Mouse (Mus musculus): ENCODE results near the gene Tmod1.

The Tmod1 gene

GRCm38 (mm10) chr4:46038892-46039751 is at the start of gene Tmod1:
TSS of gene Tmod1 (plus strand) at chr4:46038935.
- TF ChIP-seq GATA4 (IDR thresholded peaks at IDR 0.05; ENCODE audit: insufficient replicate concordance, low read length), result no peak

GRCm38 (mm10) chr4:45990427-45991135 is 48.2 kb upstream of the Tmod1 start:
- TF ChIP-seq GATA4 (IDR thresholded peaks at IDR 0.05; ENCODE audit: insufficient replicate concordance, low read length), result no peak; the same call in 1 of the 2 replicates

- no peak for TF ChIP-seq GATA4 (IDR thresholded peaks at IDR 0.05; ENCODE audit: insufficient replicate concordance, low read length)
These were observed 40.2 kb upstream of the Tmod1 start for GRCm38 (mm10) chr4:45998536-45998935.

GRCm38 (mm10) chr4:46008142-46008793 is 30.5 kb upstream of the Tmod1 start:
- no peak for TF ChIP-seq GATA4 (IDR thresholded peaks at IDR 0.05; ENCODE audit: insufficient replicate concordance, low read length)

- TF ChIP-seq GATA4 (IDR thresholded peaks at IDR 0.05; ENCODE audit: insufficient replicate concordance, low read length), result no peak
These were observed 27.0 kb upstream of the Tmod1 start for GRCm38 (mm10) chr4:46011698-46012097.

- TF ChIP-seq GATA4 (IDR thresholded peaks at IDR 0.05; ENCODE audit: insufficient replicate concordance, low read length), result no peak
These were observed 23.1 kb upstream of the Tmod1 start for GRCm38 (mm10) chr4:46015605-46016004.

GRCm38 (mm10) chr4:46023021-46023481 is 15.7 kb upstream of the Tmod1 start:
- TF ChIP-seq GATA4 (IDR thresholded peaks at IDR 0.05; ENCODE audit: insufficient replicate concordance, low read length), result no peak

GRCm38 (mm10) chr4:46025893-46026292 is 12.8 kb upstream of the Tmod1 start:
- no peak for TF ChIP-seq GATA4 (IDR thresholded peaks at IDR 0.05; ENCODE audit: insufficient replicate concordance, low read length)

- TF ChIP-seq GATA4 (IDR thresholded peaks at IDR 0.05; ENCODE audit: insufficient replicate concordance, low read length), result no peak
These were observed 10.5 kb upstream of the Tmod1 start for GRCm38 (mm10) chr4:46028224-46028623.

- no peak for TF ChIP-seq GATA4 (IDR thresholded peaks at IDR 0.05; ENCODE audit: insufficient replicate concordance, low read length)
These were observed 10.0 kb upstream of the Tmod1 start for GRCm38 (mm10) chr4:46028781-46029180.

- TF ChIP-seq GATA4 (IDR thresholded peaks at IDR 0.05; ENCODE audit: insufficient replicate concordance, low read length), result no peak
These were observed 9.2 kb upstream of the Tmod1 start for GRCm38 (mm10) chr4:46029552-46029951.

GRCm38 (mm10) chr4:46032448-46032847 is 6.3 kb upstream of the Tmod1 start:
- TF ChIP-seq GATA4 (IDR thresholded peaks at IDR 0.05; ENCODE audit: insufficient replicate concordance, low read length), result no peak

GRCm38 (mm10) chr4:46033197-46033596 is 5.5 kb upstream of the Tmod1 start:
- no peak for TF ChIP-seq GATA4 (IDR thresholded peaks at IDR 0.05; ENCODE audit: insufficient replicate concordance, low read length)

GRCm38 (mm10) chr4:46038591-46038891 is 194 bp upstream of the Tmod1 start:
- no peak for TF ChIP-seq GATA4 (IDR thresholded peaks at IDR 0.05; ENCODE audit: insufficient replicate concordance, low read length)

- TF ChIP-seq GATA4 (IDR thresholded peaks at IDR 0.05; ENCODE audit: insufficient replicate concordance, low read length), result no peak
These were observed 1.2 kb downstream of the Tmod1 start for GRCm38 (mm10) chr4:46039899-46040298.

Measured in liver, adult (tissue).